Mouse (Mus musculus) thymus, adult 2 months (tissue): ENCODE measurements around the gene Olfr1535.

Experiments used
- CTCF ChIP-seq: fragments of 200-500 bp; IDR thresholded peaks from 2 replicates; pipeline ENCODE4 v1.5.1; 2012; ENCODE audit warnings: mild to moderate bottlenecking, control low read depth, low read length, moderate library complexity, borderline replicate concordance; ENCODE audit not compliant: control insufficient read depth, poor library complexity, insufficient read depth; ENCODE audit errors: extremely low read depth
- POLR2A ChIP-seq: fragments of 200-500 bp; IDR thresholded peaks from 2 replicates; pipeline ENCODE4 v1.6.1; 2012; ENCODE audit warnings: mild to moderate bottlenecking, low read length, control low read depth, moderate library complexity; ENCODE audit not compliant: control insufficient read depth, poor library complexity, insufficient read depth; ENCODE audit errors: extremely low read depth

- TF ChIP-seq POLR2A (no peak), CTCF (0 out of 2 replicates have a peak, but pooled peaks have one; percentile 31)
Observed at GRCm38 (mm10) chr13:21506221-21506649, 53.5 kb downstream of the Olfr1535 start.
